Comparison of ENCODE assay signal across 38 mouse cellular contexts in genomic region chr12:35011462-35011861, GRCm38 (mm10). TPM values are rescaled to one million over a fixed set of nuclear protein-coding genes. Genes with fewer than 3 reads are reported as not detected.
DNase-seq lines count a peak whose midpoint lies in the region; ATAC-seq and TF ChIP-seq lines count a peak whose summit lies in the region.
"Had no signal": no experiment of that assay in that cellular context is flagged by ENCODE, and none has a peak within 500 bp of the region (broad histone marks: within the 10 kb centered on the region; RNA-seq: fewer than 3 reads in every experiment).

No protein-coding gene starts in this region.

- no peak overlapping the region for H3K9ac ChIP-seq in kidney, postnatal 0 days (ENCODE audit: low read depth, low read length)
- no peak overlapping the region for H3K9ac ChIP-seq in midbrain, embryonic 11.5 days (ENCODE audit: low read length)
- no peak overlapping the region for H3K9ac ChIP-seq in midbrain, embryonic 13.5 days (replicated peaks)
- H3K9ac ChIP-seq: heart, embryonic 12.5 days; hindbrain, embryonic 15.5 days; liver, embryonic 12.5 days; liver, postnatal 0 days; midbrain, embryonic 12.5 days; neural tube, embryonic 13.5 days had no signal

- H3K9me3 ChIP-seq in kidney, postnatal 0 days (replicated peaks; ENCODE audit: low read length), result no peaks in the 10 kb centered on the region
- no peaks in the 10 kb centered on the region for H3K9me3 ChIP-seq in midbrain, embryonic 11.5 days (ENCODE audit: control insufficient read depth, low read length)
- no peaks in the 10 kb centered on the region for H3K9me3 ChIP-seq in midbrain, embryonic 13.5 days
- H3K9me3 ChIP-seq: forebrain, embryonic 10.5 days; heart, embryonic 12.5 days; hindbrain, embryonic 10.5 days; hindbrain, embryonic 15.5 days; liver, embryonic 12.5 days; midbrain, embryonic 12.5 days; neural tube, embryonic 13.5 days had no signal

- ATAC-seq in kidney, postnatal 0 days (replicated peaks; ENCODE audit: low FRiP score, low read depth), result no peak
- no peak for ATAC-seq in midbrain, embryonic 11.5 days (ENCODE audit: low FRiP score)
- ATAC-seq in midbrain, embryonic 13.5 days, result no peak
- ATAC-seq in granulocyte monocyte progenitor cell, adult 5-6 weeks (replicated peaks; ENCODE audit: poor library complexity, severe bottlenecking), result peak; percentile 95
- ATAC-seq: forebrain, embryonic 16.5 days; liver, embryonic 12.5 days; liver, postnatal 0 days; Patski had no signal

- H3K4me3 ChIP-seq in kidney, postnatal 0 days (replicated peaks; ENCODE audit: low read depth, low read length), result no peak overlapping the region
- no peak overlapping the region for H3K4me3 ChIP-seq in midbrain, embryonic 11.5 days (ENCODE audit: low read depth, low read length)
- H3K4me3 ChIP-seq in midbrain, embryonic 13.5 days (replicated peaks), result no peak overlapping the region
- H3K4me3 ChIP-seq: forebrain, embryonic 10.5 days; gastrocnemius, adult 2 months; heart, adult 2 months; heart, embryonic 12.5 days; hindbrain, embryonic 10.5 days; hindbrain, embryonic 15.5 days; liver, embryonic 12.5 days; midbrain, embryonic 12.5 days; neural tube, embryonic 13.5 days had no signal

- TF ChIP-seq CTCF in kidney, postnatal 0 days (IDR thresholded peaks at IDR 0.05; ENCODE audit: low read depth), result no peak

- H3K27ac ChIP-seq in kidney, postnatal 0 days, result no peak overlapping the region
- H3K27ac ChIP-seq in midbrain, embryonic 11.5 days (ENCODE audit: low read depth, low read length), result no peak overlapping the region
- H3K27ac ChIP-seq in midbrain, embryonic 13.5 days, result no peak overlapping the region
- H3K27ac ChIP-seq: forebrain, embryonic 10.5 days; gastrocnemius, adult 2 months; heart, adult 2 months; hindbrain, embryonic 10.5 days; hindbrain, embryonic 15.5 days; liver, embryonic 12.5 days; midbrain, embryonic 12.5 days; neural tube, embryonic 13.5 days had no signal

- no peaks in the 10 kb centered on the region for H3K27me3 ChIP-seq in kidney, postnatal 0 days (ENCODE audit: insufficient read depth, low read length)
- H3K27me3 ChIP-seq in midbrain, embryonic 11.5 days (ENCODE audit: control insufficient read depth, insufficient read depth, low read length), result no peaks in the 10 kb centered on the region; the same call in 1 of the 2 replicates
- 0 out of 2 replicates have a peak, but pooled peaks cover 7% of the 10 kb centered on the region for H3K27me3 ChIP-seq in midbrain, embryonic 13.5 days
- H3K27me3 ChIP-seq: heart, embryonic 12.5 days; liver, embryonic 12.5 days; neural tube, embryonic 13.5 days had no signal

- no peaks in the 10 kb centered on the region for H3K4me1 ChIP-seq in kidney, postnatal 0 days (replicated peaks; ENCODE audit: insufficient read depth, low read length)
- peaks cover 5% of the 10 kb centered on the region; the same call in 1 of the 2 replicates for H3K4me1 ChIP-seq in midbrain, embryonic 11.5 days (ENCODE audit: control insufficient read depth, insufficient read depth, low read length)
- peaks cover 13% of the 10 kb centered on the region for H3K4me1 ChIP-seq in midbrain, embryonic 13.5 days (replicated peaks)
- H3K4me1 ChIP-seq: heart, embryonic 12.5 days; liver, embryonic 12.5 days had no signal

- peak; percentile 48 for DNase-seq in kidney, postnatal 0 days (ENCODE audit: low spot score)
- DNase-seq in kidney, adult 8-10 months, result no peak
- DNase-seq in midbrain, embryonic 11.5 days (ENCODE audit: low spot score, missing footprints), result peak; percentile 1
- DNase-seq in right cerebral cortex, postnatal 36 days (ENCODE audit: low spot score in 2 of 2), result no peak
- no peak for DNase-seq in c-Kit-positive CD71-positive TER-119-positive erythroid progenitor cells, embryonic 14.5 days (ENCODE audit: low spot score)
- DNase-seq: adrenal gland, postnatal 14 days; cerebellum, adult 11-12 months; cerebellum, adult 9-11 months; gastrocnemius, adult 2 months; gastrocnemius, postnatal 36 days; heart, adult 2 months; kidney, adult 18-20 months; kidney, postnatal 4 days; left cerebral cortex, postnatal 4 days; liver, postnatal 0 days; spleen, adult 18-20 months; thymus, postnatal 4 days had no signal

- H3K4me2 ChIP-seq in kidney, postnatal 0 days (ENCODE audit: low read length), result no peak overlapping the region
- no peak overlapping the region for H3K4me2 ChIP-seq in midbrain, embryonic 11.5 days
- H3K4me2 ChIP-seq in midbrain, embryonic 13.5 days (replicated peaks), result no peak overlapping the region
- H3K4me2 ChIP-seq: heart, embryonic 12.5 days; hindbrain, embryonic 15.5 days; liver, embryonic 12.5 days; midbrain, embryonic 12.5 days; neural tube, embryonic 13.5 days had no signal

- WGBS in kidney, postnatal 0 days, result 59% methylated on average over 1 of the region's 1 CpGs
- WGBS in midbrain, embryonic 11.5 days, result 55% methylated on average over 1 of the region's 1 CpGs
- 58% methylated on average over 1 of the region's 1 CpGs for WGBS in midbrain, embryonic 13.5 days

- no peaks in the 10 kb centered on the region for H3K36me3 ChIP-seq in kidney, postnatal 0 days (ENCODE audit: insufficient read depth, low read length)
- H3K36me3 ChIP-seq in midbrain, embryonic 11.5 days (ENCODE audit: control insufficient read depth, insufficient read depth, low read length), result no peaks in the 10 kb centered on the region
- H3K36me3 ChIP-seq in midbrain, embryonic 13.5 days, result no peaks in the 10 kb centered on the region
- H3K36me3 ChIP-seq: forebrain, embryonic 10.5 days; heart, embryonic 12.5 days; hindbrain, embryonic 10.5 days; hindbrain, embryonic 15.5 days; liver, embryonic 12.5 days; midbrain, embryonic 12.5 days; neural tube, embryonic 13.5 days had no signal

RNA-seq across cellular contexts. Expression of gene Prps1l1, which starts 26.9 kb away (rescaled TPM):
- polyA plus RNA-seq in kidney, postnatal 0 days (2015; fragmentation: Nextera tagmentation; extraction: Ambion mirVana), result not detected in 2 replicates
- not detected in 2 replicates for polyA plus RNA-seq in midbrain, embryonic 11.5 days (2014; fragmentation: Nextera tagmentation; extraction: Ambion mirVana)
- polyA plus RNA-seq in midbrain, embryonic 13.5 days (2015; fragmentation: Nextera tagmentation; extraction: Ambion mirVana), result 0.09 TPM in 1 of 2 replicates, not detected in the other
- total RNA-seq in granulocyte monocyte progenitor cell, adult 5-6 weeks (2014; fragmentation: Nextera tagmentation), result not detected in 2 replicates
- 0.05 and 0.95 TPM in 2 replicates for total RNA-seq in granulocyte monocyte progenitor cell, adult 5-6 weeks (2017)
- total RNA-seq: adrenal gland, postnatal 14 days; gastrocnemius, adult 2 months; gastrocnemius, postnatal 36 days; heart, adult 2 months; layer of hippocampus, adult 8-10 months; layer of hippocampus, postnatal 25 days; left cerebral cortex, adult 8-10 months; left cerebral cortex, postnatal 4 days; MEL had no signal
- polyA plus RNA-seq: cortical plate, adult 2 months; forebrain, embryonic 10.5 days; forebrain, embryonic 16.5 days; heart, adult 2 months; heart, embryonic 12.5 days; heart, postnatal 0 days; hindbrain, embryonic 10.5 days; hindbrain, embryonic 15.5 days; intestine, embryonic 14.5 days; kidney, embryonic 16.5 days; limb, embryonic 14.5 days; liver, postnatal 0 days; midbrain, embryonic 12.5 days; neural tube, embryonic 13.5 days; Patski; thymus, postnatal 0 days had no signal

RNA-seq across cellular contexts. Expression of gene Snx13, which starts 35.5 kb away (rescaled TPM):
- 28.0 and 28.1 TPM in 2 replicates for polyA plus RNA-seq in kidney, postnatal 0 days (2015; fragmentation: Nextera tagmentation; extraction: Ambion mirVana)
- polyA plus RNA-seq in midbrain, embryonic 11.5 days (2014; fragmentation: Nextera tagmentation; extraction: Ambion mirVana), result 21.7 and 26.4 TPM in 2 replicates
- 23.3 and 23.8 TPM in 2 replicates for polyA plus RNA-seq in midbrain, embryonic 13.5 days (2015; fragmentation: Nextera tagmentation; extraction: Ambion mirVana)
- 14.4 and 15.6 TPM in 2 replicates for total RNA-seq in granulocyte monocyte progenitor cell, adult 5-6 weeks (2014; fragmentation: Nextera tagmentation)
- 26.5 and 30.5 TPM in 2 replicates for total RNA-seq in granulocyte monocyte progenitor cell, adult 5-6 weeks (2017)

Comparison
In these comparisons a context has a peak if more than half of its experiments do, and no peak if none do; other contexts are left out.
1. DNase-seq: peak in kidney, postnatal 0 days (single experiment) and midbrain, embryonic 11.5 days (single experiment); none in kidney, adult 8-10 months (0 of 2), right cerebral cortex, postnatal 36 days (0 of 2) and c-Kit-positive CD71-positive TER-119-positive erythroid progenitor cells, embryonic 14.5 days (single experiment).